Mouse (Mus musculus) brain, embryonic 14.5 days (tissue): ENCODE measurements around the gene Exoc8. TPM values are rescaled to one million over a fixed set of nuclear protein-coding genes. Genes with fewer than 3 reads are reported as not detected.

Experiments
- DNase-seq: peaks from one replicate; pipeline ENCODE4 v3.0.0-alpha.2; 2011; ENCODE audit warnings: low read depth
- CTCF ChIP-seq: fragments of 200-500 bp; IDR thresholded peaks from 2 replicates; pipeline ENCODE4 v1.5.1; 2012; ENCODE audit warnings: inconsistent platforms, mild to moderate bottlenecking, moderate library complexity, borderline replicate concordance; ENCODE audit not compliant: insufficient read depth, insufficient read length; ENCODE audit errors: extremely low read depth
- POLR2A ChIP-seq: fragments of 200-500 bp; IDR thresholded peaks from 2 replicates; pipeline ENCODE4 v1.6.1; 2012; ENCODE audit warnings: mild to moderate bottlenecking, inconsistent platforms, borderline replicate concordance; ENCODE audit not compliant: poor library complexity, insufficient read depth, insufficient read length, severe bottlenecking; ENCODE audit errors: extremely low read depth
- polyA plus RNA-seq: library from polyadenylated mRNA; depleted of rRNA; stranded (reverse); fragments of >200 nt; gene quantifications from 2 replicates; pipeline ENCODE4 v1.2.3, GENCODE M21; 2012

Exoc8 gene
- polyA plus RNA-seq, 1 experiment: 15.2 TPM

DNA sequence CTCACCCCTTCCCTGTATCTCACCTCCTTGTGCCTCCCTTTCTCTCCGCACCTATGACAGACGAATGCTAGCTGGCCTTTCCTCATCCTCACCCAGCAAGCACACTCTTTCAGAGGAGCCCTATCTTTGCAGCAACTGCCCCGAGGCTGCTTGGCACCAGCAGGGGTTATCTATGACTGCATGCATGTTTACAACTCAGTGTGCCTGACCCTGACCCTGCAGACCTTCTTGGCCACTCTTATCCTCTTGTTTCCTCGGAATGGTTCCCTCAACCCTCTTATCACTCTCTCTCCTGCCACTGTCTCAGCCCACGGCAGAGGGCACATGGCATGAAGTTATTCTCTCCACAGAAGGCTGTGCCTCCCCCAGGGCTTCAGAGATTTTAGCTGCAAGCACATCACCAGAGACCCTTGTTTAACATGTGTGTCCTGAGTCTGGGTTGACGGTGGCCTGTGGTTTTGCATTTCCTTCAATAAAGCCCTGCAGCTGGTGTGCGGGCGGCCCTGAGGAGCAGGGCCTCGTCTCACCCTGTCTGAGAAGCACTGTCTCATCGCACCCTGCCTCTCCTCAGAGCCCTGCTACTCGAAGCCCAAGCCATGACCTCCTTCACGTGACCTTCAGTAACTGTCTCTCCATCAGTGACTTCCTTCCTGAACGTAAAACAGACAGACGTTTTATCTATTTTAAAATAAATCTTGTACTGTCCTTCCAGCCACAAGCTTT lies 28.2 kb upstream of the Exoc8 start:
- DNase-seq: no peak
- TF ChIP-seq POLR2A (no peak), CTCF (no peak)

DNA sequence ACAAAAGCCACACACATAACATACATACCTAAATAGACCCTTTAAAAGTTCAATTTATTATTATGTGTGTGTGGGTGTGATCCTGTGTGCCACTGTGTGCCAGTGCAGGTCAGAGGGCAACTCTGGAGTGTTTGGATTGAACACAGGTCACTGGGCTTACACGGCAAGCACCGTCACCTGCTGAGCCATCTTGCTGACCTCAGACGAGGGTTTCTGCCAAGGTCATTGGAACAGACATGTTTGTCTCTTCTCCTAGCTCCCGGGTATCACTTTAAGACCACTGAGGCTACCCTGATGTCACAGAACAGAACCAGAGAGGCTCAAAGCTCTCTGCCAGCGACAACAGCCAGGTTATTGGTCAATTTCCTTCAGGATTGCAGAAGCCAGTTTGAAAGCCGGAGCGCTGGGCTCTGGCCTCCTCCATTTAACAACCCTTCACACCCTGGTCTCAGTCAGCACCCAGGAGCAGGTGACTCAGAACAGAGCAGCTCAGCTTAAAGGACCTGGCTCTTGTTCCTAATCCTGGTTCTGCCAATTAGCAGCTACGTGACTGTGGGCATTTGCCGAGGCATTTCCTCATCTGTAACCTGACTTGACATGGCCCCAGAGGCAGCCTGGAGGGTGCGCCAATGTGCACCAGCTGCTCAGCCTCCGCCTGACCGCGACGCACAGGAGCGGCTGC lies 26.6 kb upstream of the Exoc8 start:
- DNase-seq: peak; percentile 19
- no peak for TF ChIP-seq POLR2A
- TF ChIP-seq CTCF: no peak

DNA sequence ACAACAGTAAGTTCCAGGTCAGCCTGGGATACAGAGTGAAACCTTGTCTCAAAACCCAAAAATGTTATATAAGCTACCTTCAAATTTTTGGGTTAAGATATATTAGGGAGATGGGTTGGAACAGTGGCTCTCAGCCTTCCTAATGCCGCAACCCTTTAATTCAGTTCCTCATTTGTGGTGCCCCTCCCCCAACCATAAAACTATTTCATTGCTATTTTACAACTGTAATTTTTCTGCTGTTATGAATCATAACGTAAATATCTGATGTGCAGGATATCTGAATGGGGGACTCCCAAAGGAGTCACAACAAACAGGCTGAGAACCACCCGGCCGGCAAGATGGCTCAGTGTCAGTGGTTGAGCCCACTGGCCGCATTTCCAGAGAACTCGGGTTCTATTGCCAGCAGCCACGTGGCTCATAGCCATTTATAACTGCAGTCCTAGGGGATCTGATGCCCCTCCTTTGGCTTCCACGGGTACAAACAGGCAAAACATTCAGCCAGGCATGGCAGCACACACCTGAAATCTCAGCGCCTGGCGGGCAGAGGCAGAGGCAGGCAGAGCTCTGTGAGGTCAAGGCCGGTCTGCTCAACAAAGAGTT lies 25.1 kb upstream of the Exoc8 start:
- DNase-seq: no peak

DNA sequence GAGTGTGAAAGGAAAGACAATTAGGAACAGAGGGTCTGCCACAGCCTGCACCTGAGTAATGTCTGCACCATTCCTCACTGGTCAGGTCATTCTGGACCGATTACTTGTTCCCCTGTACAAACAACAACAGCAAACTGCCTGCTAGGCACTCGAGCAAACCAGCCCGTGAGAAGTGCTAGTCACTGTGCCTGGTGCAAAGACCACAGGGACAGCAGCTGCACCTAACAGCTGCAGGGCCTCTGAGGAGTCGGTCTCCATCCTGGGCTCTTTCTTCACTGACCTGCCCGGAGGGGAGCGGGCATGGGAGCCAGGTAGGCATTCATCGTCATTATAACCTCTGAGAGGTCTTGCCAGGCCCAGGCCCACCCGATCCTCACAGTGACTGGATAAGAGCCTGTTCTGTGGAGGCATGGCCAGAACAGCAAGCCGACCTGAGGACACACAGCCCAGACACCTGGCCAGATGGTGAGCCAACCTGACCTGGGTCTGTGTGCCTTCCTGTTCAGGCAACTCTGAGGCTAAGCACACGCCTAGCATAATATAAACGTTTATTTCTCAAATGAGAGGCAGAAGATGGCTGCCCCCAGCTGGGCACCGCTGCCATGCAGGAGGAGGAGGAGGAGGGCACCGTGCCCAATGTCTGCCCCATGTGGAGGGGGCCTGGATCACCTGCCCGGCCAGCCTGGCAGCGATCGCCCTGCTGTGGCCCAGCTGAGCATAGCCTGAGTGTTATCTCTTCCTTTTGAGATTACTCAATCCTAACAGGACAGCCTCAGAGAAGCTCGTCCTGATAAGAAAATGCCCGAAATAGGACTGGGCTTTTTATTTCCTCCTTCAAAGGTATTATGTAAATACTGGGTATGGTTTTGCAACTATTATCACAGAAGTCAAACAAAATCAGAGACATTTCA lies 24.1 kb upstream of the Exoc8 start:
- TF ChIP-seq CTCF (no peak), POLR2A (no peak)
- DNase-seq: no peak

More for the DNA sequence above, 25.1 kb upstream of the Exoc8 start:
- no peak for TF ChIP-seq POLR2A
- TF ChIP-seq CTCF: no peak

DNA sequence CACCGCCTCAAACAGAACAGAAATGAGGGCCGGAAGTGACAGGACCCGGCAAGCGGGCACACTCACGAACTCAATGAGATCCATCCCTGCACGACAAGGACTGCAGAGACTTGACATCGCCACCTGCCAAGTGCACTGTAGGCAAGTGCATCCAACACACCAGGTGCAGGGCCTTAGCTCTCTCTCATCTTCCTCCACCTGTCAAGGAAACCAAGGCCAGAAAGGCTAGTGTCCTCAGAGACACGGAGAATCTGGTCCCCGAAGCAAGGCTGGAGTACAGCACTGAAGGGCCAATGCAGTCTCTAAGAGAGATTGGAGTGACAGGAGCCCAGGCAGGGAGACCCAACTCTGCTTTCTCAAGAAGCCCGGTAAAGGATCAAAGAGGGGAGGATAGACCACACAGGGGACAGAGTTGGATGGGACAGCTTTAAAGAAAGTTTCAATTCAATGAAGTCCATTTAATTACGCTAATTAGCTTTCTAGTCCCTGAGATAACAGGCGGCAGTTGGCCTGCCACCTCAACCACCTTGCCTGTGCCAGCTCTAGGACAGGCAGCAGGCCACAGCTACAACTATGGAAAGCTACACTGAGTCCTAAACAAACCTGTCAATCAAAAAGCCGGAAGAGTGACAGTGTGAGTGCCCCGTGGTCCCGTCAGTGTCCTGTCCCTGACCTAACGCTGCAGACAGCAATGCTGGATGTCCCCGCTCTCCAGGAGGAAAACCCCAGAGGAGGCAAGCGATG lies 20.4 kb upstream of the Exoc8 start:
- TF ChIP-seq CTCF (no peak), POLR2A (no peak)
- DNase-seq: no peak

- DNase-seq: no peak
- TF ChIP-seq POLR2A: no peak
- no peak for TF ChIP-seq CTCF
Measured at GRCm38 (mm10) chr8:124914061-124914460, 16.6 kb upstream of the Exoc8 start.

GRCm38 (mm10) chr8:124911938-124912872 lies 14.7 kb upstream of the Exoc8 start:
- DNase-seq: no peak
- TF ChIP-seq CTCF (no peak), POLR2A (no peak)

- no peak for DNase-seq
- TF ChIP-seq CTCF (no peak), POLR2A (no peak)
Measured at GRCm38 (mm10) chr8:124910349-124910748, 12.8 kb upstream of the Exoc8 start.

- no peak for TF ChIP-seq CTCF
- no peak for TF ChIP-seq POLR2A
- no peak for DNase-seq
Measured at GRCm38 (mm10) chr8:124909936-124910335, 12.4 kb upstream of the Exoc8 start.
